Mouse (Mus musculus): ENCODE data around the gene Thsd1.
"Not testable (repeated sequence)": the region's sequence is repeated elsewhere in the genome, so short reads cannot be mapped to it uniquely, and the experiment has no call there.

Thsd1 gene

DNA sequence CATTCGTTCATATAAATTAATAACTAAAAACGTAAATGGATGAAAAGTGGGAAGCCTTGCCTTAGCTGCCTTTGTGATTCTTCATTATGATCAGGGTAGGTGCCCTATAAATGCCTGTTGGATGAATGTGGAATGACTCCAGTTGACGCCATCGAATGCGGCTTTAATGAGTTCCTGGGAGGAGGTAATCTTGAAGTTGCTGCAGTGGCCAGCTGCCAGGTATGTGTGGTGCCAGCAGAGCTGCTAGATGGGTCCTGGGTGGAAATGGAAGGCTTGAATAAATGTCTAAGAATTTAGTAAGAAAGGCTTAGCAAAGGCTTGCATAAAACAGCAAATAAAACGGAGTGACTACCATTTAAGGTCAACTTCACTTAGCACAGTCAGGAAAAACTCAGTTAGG is 37.7 kb downstream of the Thsd1 start:
- DNase-seq (ENCODE audit: low read depth): no peak

DNA sequence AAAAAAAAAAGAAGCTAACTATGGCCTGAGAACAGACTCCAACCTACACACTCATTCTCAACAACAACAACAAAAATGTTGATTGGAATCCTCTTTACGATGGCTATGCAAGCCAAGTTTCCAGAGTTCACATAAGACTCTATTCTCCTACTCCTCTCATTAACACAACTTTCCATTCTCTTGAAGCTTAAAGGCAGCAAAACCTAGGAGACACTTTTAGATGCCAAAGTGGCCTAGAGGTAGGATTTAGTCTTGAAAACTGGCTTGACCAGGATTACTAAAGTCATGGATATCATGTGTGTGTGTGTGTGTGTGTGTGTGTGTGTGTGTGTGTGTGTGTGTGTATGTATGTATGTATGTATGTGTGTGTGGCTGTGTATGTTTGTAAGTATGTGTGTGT is 38.1 kb downstream of the Thsd1 start:
- DNase-seq (ENCODE audit: low read depth): no peak

DNA sequence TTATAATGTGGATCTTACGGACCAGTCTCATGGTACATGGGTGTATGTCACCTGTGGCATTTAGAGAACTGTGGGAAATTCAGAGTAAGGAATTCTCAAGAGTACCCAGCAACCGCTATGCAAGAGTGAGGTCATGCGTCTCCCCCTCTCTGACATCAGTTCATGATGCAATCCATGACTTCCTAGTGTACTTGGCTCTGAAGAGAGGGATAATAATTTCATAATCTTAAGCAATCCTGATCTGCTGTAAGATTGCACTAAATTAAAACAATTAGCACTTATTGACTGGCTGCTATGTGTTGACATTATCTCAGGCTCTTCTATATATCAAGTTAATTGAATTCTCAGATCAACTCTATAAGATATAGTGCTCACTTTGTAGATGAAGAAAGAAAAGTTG is 39.7 kb downstream of the Thsd1 start:
- no peak for DNase-seq (ENCODE audit: low read depth)

DNA sequence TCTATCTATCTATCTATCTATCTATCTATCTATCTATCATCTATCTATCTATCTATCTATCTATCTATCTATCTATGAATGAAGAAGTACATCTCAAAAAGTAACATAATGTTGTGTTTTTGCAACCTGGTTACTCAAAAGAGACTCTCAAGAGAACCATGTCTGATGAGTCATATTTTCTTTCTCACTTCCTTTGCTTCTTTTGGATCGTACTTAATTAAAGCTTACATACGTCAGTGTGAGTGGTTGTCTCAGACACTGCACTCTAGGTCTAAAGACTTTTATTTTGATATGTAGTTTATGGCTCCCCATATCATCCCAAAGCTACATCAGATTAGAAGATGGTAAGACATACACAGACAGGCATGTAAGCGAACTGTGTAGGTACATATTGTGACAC is 46.0 kb downstream of the Thsd1 start:
- DNase-seq (ENCODE audit: low read depth): no peak

DNA sequence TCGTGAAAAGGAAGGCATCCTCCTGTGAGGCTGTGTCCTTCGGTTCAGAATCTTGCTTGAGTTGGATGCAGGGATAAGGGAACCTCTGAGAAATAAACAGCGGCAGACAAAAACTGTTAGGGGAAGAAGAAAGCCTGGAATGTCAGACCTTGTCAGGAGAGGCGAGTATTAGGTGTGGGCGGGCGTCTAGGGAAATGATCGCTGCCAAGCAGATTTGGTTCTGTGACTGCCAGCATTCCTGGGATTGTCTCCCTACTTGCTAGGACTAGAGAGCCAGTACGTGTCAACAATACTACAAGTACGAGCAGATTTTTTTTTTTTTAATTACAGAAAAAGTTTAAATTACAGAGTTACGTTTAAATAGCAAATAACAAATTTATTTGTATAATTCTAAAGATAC is 47.5 kb downstream of the Thsd1 start:
- DNase-seq (ENCODE audit: low read depth): no peak

DNA sequence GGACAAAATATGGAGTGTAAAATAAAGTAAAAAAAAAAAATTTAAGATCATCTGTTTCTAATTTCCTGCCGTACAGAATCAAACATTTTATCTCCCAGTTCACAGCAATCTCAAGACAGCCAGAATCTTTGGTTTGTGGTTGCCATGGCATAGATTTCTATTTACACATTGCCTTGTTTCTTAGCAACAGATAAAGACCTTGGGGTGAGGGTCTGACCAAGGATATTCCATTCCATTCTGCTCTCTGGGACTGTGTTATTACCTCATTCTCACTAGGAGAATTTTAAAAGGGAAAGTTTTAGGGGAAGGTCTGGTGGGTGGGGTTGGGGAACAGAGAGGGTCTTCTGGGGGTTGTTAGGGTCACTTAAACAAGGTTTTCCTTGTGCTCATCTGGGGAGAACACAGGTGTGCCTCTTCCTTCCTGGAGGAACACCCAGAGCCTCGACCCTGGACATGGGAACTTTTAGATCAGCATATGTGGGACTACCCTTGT is 55.9 kb downstream of the Thsd1 start, which contains the start of gene Tpte:
TSS of gene Tpte (plus strand) at position 443 of the 493 bp plus-strand sequence.
- DNase-seq (ENCODE audit: low read depth): no peak

DNA sequence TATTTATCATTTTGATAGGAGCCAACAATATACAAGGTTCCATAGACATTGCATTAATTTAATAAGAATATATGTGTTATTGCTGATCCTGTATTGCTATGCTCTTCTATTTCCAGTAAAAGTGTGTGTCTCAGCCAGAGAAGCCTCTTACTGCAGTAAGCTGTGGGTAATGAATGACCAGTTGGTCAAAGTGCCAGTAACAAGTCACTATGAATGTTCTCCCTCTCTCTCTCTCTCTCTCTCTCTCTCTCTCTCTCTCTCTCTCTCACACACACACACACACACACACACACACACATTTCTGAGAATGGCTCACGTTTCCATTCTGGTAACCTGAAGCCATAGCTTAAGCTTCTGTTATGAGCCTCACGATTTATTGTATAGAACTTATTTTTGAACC is 75.2 kb downstream of the Thsd1 start:
- DNase-seq (ENCODE audit: low read depth): no peak

DNA sequence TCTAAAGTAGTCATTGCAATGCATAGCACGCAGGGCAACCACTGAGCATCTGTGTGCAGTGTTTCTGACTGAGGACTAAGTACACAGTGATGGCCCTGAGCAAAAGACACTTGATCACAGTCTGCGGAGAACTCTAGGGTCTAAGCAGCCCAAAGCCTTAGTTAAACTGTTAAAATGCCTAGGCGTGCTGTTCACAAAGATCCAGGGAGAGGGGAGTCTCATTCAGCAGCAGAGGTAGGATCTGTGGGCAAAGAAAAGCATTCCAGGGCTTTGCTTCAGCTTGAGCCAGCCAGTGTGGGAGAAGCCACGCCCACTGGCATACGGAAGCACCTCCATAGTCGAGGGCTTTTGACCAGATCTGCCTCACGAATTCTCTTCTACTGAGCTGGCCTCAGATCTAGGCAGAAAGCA is 75.8 kb downstream of the Thsd1 start:
- DNase-seq (ENCODE audit: low read depth): no peak

DNA sequence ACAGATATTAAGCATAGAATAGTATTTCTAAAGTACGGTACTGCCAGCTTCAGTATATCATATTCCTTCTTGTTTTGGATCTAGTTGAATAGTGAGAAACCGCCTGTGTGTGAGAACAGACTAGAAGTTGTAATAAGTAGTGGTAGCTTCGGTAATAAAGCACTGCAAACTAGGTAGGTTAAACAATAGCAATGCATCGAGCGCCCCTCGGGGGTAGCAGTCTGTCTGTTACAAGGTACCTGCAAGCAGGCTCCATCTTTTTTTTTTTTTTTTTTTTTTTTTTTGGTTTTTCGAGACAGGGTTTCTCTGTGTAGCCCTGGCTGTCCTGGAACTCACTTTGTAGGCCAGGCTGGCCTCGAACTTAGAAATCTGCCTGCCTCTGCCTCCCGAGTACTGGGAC is 76.9 kb downstream of the Thsd1 start:
- DNase-seq (ENCODE audit: low read depth): not testable (repeated sequence)

DNA sequence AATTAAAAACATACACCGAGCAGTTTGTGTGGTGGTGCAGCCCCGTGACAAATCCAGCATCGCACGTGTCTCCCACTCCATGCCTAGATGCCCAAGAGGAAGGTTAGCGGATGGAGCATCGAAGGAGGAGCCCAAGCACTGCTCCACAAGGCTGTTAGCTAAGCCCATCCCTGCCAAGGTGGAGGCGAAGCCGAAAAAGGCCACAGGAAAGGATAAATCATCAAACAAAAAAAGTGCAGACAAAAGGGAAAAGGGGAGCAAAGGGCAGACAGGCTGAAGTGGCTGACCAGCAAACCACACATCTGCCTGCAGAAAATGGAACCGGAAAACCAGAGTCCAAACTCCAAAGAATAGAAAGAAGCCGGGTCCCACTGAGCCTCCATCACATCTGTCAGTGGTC is 79.9 kb downstream of the Thsd1 start:
- DNase-seq (ENCODE audit: low read depth): no peak
